Mouse (Mus musculus) monocyte, adult 2 months (primary cell): ENCODE results near the gene Hps4.
A peak's percentile ranks its signal among the peaks of the same experiment; 100 is the strongest.
"Not testable (repeated sequence)": the region's sequence is repeated elsewhere in the genome, so short reads cannot be mapped to it uniquely, and the experiment has no call there.

Experiments used
- DNase-seq, 2 experiments: peaks; one replicate each; pipeline ENCODE4 v3.0.0; 2022; ENCODE audit warnings: low spot score in 2 of 2, low read depth in 1 of 2

The Hps4 gene

DNA sequence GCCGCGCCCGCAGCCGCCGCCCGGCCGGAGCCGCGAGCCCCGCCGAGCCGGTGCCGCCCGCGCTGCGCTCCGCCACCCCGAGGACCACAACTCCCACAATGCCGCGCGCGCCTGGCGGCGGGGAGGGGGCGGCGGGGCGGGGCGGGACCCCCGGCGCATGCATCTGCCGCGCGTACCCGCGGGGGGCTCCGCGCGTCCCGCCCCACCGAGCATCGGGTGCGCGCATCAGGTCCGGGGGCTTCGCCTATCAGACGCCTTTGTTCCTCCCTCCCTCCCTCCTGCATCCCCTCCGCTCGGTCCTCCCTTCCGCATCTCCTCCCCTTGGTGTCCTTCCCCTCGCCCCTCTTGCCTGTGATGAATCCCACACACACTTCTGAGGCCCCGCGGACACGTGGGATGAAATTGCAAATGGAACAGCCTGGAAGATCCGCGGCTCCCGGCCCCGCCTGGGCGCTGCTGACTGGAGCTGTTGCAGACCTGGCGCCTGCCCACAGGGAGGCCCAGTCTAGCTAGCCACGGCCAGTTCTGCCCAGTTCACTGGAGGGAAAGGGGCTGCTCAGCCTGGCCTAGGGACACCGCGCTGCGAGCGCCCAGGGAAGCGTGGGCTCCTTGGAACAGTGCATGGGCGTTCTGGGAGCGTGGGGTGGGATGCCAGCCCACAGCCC is 52.0 kb downstream of the Hps4 start, which contains the start of gene Asphd2:
Asphd2 (minus strand) TSS at position 88 of the 665 bp plus-strand sequence.
- no peak for DNase-seq

DNA sequence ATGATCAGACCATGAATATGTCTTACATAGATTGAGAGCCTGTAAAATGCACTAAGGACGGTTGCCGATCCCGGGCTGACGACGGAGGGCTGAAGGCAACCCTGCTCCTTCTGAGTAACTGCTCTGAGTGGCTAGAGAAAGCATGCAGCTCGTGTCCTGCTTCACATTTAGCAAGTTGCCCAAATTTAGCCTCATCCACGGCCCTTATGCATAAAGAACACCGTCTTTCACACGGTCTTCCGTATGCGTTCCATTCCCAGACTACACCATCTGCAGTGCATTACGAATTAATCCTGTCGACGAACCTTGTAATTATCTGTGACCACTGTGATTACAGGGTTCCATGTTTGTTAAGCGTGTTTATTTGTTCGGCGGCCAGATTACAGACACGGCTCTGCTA is 53.2 kb downstream of the Hps4 start:
- DNase-seq, result no peak

DNA sequence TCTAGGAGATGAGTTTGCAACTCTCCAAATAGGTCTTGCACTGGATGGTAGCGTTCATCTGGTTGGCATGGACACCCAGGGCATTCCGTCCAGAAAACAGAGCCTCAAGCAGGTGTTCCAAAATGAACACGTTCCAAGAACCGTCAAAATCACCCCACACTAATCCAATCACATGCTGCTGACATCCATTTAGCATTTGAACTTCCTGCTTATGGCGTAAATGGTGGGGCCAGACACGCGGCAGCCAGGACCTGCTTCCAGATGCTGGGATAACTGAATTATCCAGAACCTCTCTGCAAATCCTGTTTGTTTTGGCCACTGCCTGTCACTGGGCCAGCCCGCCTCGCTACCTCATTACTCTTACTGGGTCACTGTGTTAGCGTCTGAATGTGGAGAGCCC is 56.4 kb downstream of the Hps4 start:
- DNase-seq, result no peak

DNA sequence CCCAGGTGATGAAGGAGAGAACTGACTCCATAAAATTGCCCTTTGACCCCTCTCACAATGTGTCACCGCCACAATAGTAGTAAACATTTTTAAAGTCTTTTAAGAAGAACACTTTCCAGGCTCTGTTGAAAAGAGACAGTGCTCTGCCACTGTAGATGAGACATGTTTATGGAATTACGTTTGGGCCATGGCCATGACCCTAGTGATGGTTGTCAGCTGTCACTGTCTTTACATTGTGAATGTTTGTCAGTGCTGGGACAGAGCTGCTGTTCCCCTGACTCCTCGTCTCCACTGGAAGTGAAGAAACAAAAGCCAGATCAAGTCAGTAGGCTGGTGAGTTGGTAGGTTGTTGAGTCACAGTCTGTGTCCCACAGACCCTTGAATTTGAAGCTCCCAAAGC is 59.6 kb downstream of the Hps4 start:
- no peak for DNase-seq

DNA sequence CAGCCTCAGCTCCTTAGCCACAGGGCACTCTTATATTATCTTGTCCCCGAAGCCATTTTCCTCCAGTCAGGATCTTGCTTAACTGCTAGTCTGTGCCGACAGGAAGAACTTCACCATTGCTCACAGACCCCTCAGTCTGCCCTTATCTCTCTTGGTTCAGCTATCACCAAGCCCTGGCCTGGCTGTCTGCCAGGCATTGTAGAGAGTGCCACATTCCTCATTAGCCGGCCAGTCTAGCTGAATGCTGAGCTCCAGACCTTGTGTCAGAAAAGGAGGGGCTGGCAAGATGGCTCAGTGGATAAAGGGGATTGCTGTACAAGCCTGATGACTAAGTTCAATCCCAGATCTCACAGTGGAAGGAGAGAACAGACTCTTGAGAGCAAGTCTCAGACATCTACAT is 63.1 kb downstream of the Hps4 start:
- DNase-seq, result no peak

DNA sequence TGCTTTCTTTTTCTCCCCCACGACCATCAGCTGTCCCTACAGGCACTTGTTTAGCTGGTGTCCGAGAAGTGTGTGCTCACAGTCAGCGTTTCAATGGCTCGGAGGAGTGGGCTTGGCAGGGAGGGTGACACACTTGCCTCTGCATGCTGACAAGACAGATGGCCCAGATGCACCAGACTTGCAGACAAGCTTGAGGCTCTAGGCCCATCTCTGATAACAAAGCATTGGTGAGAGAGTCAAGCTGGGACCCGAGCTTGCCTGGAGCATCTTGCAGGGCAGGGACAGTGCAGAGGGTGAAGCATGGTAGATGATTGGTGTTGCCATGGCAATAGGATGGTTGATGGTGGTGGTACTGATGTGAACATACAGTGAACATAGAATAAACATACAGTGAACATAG is 66.4 kb downstream of the Hps4 start:
- DNase-seq, result no peak

DNA sequence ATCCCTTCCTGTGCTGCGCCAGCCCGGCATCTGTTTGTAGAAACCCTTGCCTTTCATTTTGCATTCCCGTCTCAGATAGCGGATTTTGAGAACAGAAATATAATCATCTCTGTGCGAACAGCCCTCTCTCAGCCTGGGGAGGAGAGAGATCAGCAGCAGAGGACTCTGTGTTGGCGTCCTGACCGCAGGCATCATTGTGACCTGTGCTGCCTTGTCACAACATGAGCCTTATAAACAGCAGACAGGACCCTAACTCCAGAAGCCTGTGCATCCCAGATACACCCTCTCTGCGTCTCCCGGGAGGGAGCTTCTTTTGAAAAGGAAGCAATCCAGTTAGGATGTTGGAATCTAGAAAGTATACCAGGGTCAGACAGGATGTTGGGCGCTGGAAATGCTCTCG is 68.2 kb downstream of the Hps4 start:
- DNase-seq, result no peak

DNA sequence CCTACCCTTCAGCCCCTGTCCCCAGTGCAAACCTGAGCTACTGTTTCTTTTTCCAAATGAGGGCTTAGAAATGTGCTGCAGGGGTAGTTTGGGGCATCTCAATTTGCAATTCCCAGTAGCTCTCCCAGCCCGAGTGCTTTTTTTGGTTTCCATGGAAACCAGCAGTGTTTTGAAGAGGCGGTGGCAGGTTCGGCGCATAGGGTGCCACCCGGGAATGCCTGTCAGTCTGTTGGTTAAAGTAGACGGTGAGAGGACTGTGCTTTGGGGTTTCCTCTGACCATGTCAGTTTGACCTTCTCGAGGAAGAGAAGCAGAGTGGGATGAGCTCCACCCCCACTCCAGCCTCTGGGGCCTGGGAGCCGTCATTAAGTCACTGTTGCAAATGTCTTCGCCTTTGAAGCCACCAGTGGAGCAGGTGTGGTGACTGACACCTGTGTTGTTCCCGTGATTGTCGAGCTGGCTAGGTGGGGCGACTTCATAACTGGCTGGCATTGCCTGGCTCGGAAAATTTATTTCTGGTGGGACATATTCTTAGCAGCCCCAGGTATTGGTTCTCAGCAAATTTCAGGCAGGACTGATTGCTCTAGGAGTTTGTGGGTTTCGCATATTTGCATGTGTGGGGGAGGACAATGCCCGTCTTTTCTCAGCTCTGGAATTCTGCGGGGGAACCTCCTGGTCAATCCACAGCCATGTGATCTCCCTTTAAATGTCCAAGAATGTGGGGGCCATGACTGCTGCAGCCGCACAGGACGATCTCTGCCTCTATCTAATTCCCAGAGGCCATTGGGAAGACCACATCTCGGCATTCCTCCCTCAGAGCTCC is 68.8 kb downstream of the Hps4 start:
- DNase-seq, result no peak

DNA sequence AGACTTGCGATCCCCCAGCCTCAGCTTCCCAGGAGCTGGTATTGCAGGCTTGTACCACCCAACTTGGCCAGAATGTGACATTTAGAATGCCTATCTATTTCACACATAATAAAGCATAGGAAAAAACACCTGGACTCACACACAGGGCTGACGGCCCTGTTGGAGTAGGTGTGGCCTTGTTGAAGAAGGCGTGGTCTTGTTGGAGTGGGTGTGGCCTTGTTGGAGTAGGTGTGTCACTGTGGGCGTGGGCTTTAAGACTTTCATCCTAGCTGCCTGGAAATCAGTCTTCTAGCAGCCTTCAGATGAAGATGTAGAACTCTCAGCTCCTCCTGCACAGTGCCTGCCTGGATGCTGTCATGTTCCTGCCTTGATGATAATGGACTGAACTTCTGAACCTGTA is 69.9 kb downstream of the Hps4 start:
- not testable (repeated sequence) for DNase-seq

DNA sequence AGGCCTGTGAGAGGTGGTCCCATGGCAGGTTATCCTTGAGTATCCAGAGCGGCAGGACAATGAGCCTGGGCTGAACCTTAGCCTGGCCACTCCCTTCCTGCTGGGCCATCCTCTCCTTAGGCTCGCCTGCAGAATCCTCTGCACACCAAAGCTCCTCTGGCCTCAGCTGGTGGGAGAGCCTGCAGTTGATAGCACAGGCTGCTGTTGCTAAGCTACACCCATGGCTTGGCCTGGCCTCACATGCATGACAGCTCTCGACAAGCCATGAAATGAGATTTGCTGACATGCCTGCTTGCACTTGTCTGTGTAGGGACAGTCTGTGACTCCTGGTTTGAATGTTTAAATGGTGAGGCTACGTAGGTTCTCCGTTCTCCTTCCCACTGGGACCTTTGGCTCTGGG is 73.8 kb downstream of the Hps4 start:
- no peak for DNase-seq

DNA sequence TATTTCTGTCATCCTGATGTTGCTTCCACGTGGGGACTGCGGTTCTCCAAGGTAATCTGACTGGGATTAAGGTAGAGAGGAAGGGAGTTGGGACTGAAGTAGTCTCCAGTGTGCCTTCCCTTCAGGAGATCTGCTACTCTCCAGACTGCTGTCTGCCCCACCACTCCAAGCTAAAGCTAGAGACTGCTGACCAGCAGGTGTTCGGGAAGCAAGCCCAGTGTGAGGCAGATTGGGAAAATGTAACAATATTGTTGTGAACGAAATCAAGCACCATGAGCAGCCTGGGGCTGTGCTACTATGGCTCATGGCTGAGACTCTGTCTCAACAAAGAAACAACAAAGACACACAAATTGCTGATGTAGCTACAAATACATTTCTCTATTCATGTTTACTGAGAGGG is 75.1 kb downstream of the Hps4 start:
- DNase-seq, result no peak

DNA sequence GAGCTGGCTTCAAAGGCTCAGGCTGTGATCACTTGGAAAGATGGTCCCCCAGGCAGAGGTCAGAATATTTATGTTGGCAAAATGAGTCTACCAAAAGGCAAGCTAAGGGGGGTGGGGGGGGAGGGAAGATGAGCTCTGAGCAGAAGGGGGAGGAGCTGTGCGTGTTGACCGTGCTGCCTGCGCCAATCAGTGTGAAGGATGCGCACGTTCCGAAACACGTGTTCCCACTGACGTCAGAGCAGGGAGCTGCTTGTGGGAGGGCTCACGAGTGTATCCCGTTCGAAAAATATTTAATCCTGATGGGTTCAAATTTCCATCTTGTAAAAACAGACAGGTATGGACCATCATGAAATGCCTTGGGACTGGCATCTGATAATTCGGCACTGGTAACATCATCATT is 76.7 kb downstream of the Hps4 start:
- DNase-seq, result no peak

DNA sequence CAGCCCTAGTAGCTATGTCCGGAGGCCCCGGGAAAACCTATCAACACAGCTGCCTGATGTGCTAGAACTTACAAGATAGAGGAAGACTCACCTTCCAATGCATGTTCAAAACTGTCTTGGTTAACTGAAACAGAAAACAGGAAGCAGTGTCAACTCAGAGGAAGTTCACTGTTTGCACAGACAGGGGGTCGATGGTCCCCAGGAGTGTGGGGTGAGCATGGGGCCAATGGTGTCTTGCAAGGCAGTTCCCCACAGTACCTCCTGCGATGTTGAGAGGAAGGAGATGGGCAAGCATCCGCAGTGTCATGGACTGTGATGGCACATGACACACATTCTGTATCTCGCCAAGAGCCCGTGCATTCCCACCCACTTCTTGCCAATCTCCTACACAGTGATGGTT is 83.8 kb downstream of the Hps4 start:
- no peak for DNase-seq

DNA sequence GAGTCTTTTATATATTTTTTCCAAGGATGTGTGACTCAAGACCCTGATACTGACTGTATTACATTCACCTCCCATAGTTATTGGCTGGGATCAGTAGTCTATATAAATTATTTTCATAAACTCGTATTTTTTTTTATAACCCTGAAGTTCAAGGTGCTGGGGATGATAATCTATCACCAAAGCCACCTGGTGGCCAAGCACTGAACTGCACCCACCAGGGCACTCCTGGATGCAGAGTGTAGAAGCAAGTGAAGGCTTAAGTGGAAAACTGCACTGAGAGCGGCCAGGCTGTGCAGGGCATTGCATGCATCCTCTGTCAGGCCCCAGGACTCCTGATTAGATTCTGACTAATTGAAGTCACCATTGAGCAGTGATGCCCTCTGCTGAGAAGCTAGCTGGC is 84.4 kb downstream of the Hps4 start:
- DNase-seq, result peak in 1 of 2 experiments; percentile 28
